Mouse (Mus musculus): ENCODE measurements around the gene Glyctk. TPM values are rescaled to one million over a fixed set of nuclear protein-coding genes. Genes with fewer than 3 reads are reported as not detected.

Glyctk gene
- polyA plus RNA-seq, 1 experiment from 2014 or later = 4.5 TPM

GRCm38 (mm10) chr9:106137671-106138216 lies 20.2 kb downstream of the Glyctk start:
- Histone ChIP-seq H3K4me2 (no peak overlapping the region), H3K36me3 (replicated peaks) (no peaks in the 10 kb centered on the region), H3K9ac (no peak overlapping the region), H3K27me3 (replicated peaks) (no peaks in the 10 kb centered on the region), H3K27ac (no peak overlapping the region), H3K9me3 (no peaks in the 10 kb centered on the region), H3K4me3 (no peak overlapping the region), H3K4me1 (peaks cover 12% of the 10 kb centered on the region; the same call in 1 of the 2 replicates)
- ATAC-seq (replicated peaks) = no peak
- WGBS = 38% methylated on average over 10 of the region's 10 CpGs

GRCm38 (mm10) chr9:106130250-106130649 lies 27.7 kb downstream of the Glyctk start:
- ATAC-seq (replicated peaks) = no peak
- Histone ChIP-seq H3K4me3 (no peak overlapping the region), H3K4me2 (no peak overlapping the region), H3K9me3 (no peaks in the 10 kb centered on the region), H3K9ac (no peak overlapping the region), H3K27me3 (replicated peaks) (no peaks in the 10 kb centered on the region), H3K27ac (no peak overlapping the region), H3K4me1 (peaks cover 19% of the 10 kb centered on the region), H3K36me3 (replicated peaks) (no peaks in the 10 kb centered on the region)
- WGBS = 81% methylated on average over 7 of the region's 7 CpGs

DNA sequence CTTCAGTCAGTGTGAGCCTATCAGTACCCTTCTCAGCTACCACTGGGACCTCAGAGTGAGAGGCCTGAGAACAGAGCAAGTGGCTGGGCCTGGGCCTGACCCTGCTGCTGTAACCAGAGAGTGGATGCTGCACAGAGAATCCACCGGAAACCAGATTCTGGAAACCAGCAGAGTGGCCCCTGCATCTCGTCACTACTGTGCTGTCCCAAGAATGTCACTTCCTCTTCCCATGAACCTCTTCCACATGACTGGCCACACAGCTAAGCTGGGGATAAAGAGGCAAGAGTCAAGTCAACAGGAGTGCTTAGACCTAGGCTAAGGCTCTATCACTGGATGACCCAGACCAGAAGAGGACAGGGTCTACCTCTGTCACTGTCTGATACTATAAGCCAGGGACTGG lies 28.9 kb downstream of the Glyctk start:
- H3K27ac ChIP-seq = no peak overlapping the region

GRCm38 (mm10) chr9:106126786-106127251 lies 31.1 kb downstream of the Glyctk start:
- Histone ChIP-seq H3K9ac (peak overlapping the region; percentile 8; the same call in 1 of the 2 replicates), H3K36me3 (replicated peaks) (no peaks in the 10 kb centered on the region), H3K9me3 (no peaks in the 10 kb centered on the region), H3K27ac (peak overlapping the region; percentile 83), H3K4me1 (peaks cover 19% of the 10 kb centered on the region), H3K4me3 (no peak overlapping the region), H3K27me3 (replicated peaks) (no peaks in the 10 kb centered on the region), H3K4me2 (peak overlapping the region; percentile 8; the same call in 1 of the 2 replicates)
- WGBS = 0% methylated on average over 2 of the region's 2 CpGs
- ATAC-seq (replicated peaks) = peak; percentile 93

More for the DNA sequence above, 28.9 kb downstream of the Glyctk start:
- Histone ChIP-seq H3K36me3 (replicated peaks) (no peaks in the 10 kb centered on the region), H3K27me3 (replicated peaks) (no peaks in the 10 kb centered on the region), H3K9me3 (no peaks in the 10 kb centered on the region), H3K4me3 (no peak overlapping the region), H3K4me1 (peaks cover 19% of the 10 kb centered on the region), H3K4me2 (no peak overlapping the region), H3K9ac (no peak overlapping the region)
- 84% methylated on average over 2 of the region's 2 CpGs for WGBS
- ATAC-seq (replicated peaks) = no peak

DNA sequence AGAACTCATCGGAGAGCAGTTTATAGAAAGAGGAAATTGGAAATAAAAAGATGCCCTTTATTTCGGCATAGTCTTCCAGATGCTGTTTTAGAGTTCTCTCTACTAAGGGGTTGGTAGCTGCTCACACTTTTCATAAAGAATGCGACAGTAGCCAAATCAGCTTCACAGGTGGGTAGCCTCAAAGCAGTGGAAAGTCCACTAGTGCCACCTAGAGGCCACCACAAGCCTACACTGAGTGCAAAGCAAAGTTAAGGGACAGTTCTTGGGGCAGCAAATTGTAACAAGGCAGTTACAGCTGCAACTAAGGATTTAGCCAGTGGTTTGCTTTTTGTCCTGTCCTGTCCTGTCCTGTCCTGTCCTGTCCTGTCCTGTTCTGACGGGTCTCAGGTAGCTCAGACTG lies 34.3 kb downstream of the Glyctk start:
- Histone ChIP-seq H3K36me3 (replicated peaks) (no peaks in the 10 kb centered on the region), H3K27ac (no peak overlapping the region), H3K9ac (no peak overlapping the region), H3K27me3 (replicated peaks) (no peaks in the 10 kb centered on the region), H3K4me3 (no peak overlapping the region), H3K4me1 (peaks cover 23% of the 10 kb centered on the region), H3K4me2 (no peak overlapping the region), H3K9me3 (no peaks in the 10 kb centered on the region)
- WGBS = 49% methylated on average over 4 of the region's 4 CpGs
- ATAC-seq (replicated peaks) = no peak

DNA sequence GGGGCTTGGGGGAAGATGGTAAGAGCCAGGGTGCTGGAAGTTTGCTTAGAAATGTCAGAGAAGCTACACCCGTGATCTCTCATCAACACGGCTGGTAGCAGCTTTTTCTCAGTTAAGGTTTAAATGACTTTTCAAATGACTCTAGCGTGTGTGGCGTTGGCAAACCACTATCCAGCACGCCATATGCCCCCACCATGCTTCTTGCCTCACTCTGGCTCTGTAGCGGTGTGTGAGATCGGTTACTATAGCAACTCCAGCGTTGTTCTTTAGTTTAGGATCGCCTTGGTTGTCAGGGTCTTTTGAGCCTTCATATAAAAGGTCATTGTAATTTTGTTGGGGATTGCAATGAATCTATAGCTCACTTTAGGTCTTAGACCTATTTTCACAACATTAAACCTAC lies 38.9 kb downstream of the Glyctk start:
- WGBS = 41% methylated on average over 9 of the region's 9 CpGs
- peaks cover 9% of the 10 kb centered on the region for H3K4me1 ChIP-seq
- H3K27me3 ChIP-seq (replicated peaks) = 0 out of 2 replicates have a peak, but pooled peaks cover 4% of the 10 kb centered on the region
- no peak overlapping the region for H3K4me2 ChIP-seq
- H3K9me3 ChIP-seq = no peaks in the 10 kb centered on the region
- no peak overlapping the region for H3K27ac ChIP-seq
- no peaks in the 10 kb centered on the region for H3K36me3 ChIP-seq (replicated peaks)
- no peak for ATAC-seq (replicated peaks)
- no peak overlapping the region for H3K4me3 ChIP-seq
- H3K9ac ChIP-seq = no peak overlapping the region

GRCm38 (mm10) chr9:106115801-106116424 lies 42.0 kb downstream of the Glyctk start:
- Histone ChIP-seq H3K36me3 (replicated peaks) (no peaks in the 10 kb centered on the region), H3K27me3 (replicated peaks) (0 out of 2 replicates have a peak, but pooled peaks cover 5% of the 10 kb centered on the region), H3K4me2 (peak overlapping the region; percentile 42), H3K9me3 (no peaks in the 10 kb centered on the region), H3K4me3 (0 out of 2 replicates have a peak overlapping the region, but pooled peaks have one; percentile 9), H3K4me1 (peaks cover 13% of the 10 kb centered on the region), H3K9ac (no peak overlapping the region), H3K27ac (peak overlapping the region; percentile 60)
- 22% methylated on average over 13 of the region's 13 CpGs for WGBS
- ATAC-seq (replicated peaks) = peak; percentile 81

GRCm38 (mm10) chr9:106112770-106113423 lies 45.0 kb downstream of the Glyctk start:
- H3K36me3 ChIP-seq (replicated peaks) = no peaks in the 10 kb centered on the region
- no peak overlapping the region for H3K4me2 ChIP-seq
- peak; percentile 33; the same call in 1 of the 2 replicates for ATAC-seq (replicated peaks)
- 0 out of 2 replicates have a peak, but pooled peaks cover 5% of the 10 kb centered on the region for H3K27me3 ChIP-seq (replicated peaks)
- WGBS = 30% methylated on average over 10 of the region's 10 CpGs
- H3K9me3 ChIP-seq = no peaks in the 10 kb centered on the region
- no peak overlapping the region for H3K9ac ChIP-seq
- no peak overlapping the region for H3K4me3 ChIP-seq
- peaks cover 9% of the 10 kb centered on the region for H3K4me1 ChIP-seq
- H3K27ac ChIP-seq = peak overlapping the region; percentile 69

- Histone ChIP-seq H3K9me3 (no peaks in the 10 kb centered on the region), H3K36me3 (replicated peaks) (no peaks in the 10 kb centered on the region), H3K27ac (no peak overlapping the region), H3K4me1 (no peaks in the 10 kb centered on the region), H3K27me3 (replicated peaks) (no peaks in the 10 kb centered on the region), H3K4me2 (no peak overlapping the region), H3K4me3 (no peak overlapping the region), H3K9ac (no peak overlapping the region)
- ATAC-seq (replicated peaks) = no peak
- WGBS = 87% methylated on average over 9 of the region's 9 CpGs
These were observed 51.7 kb downstream of the Glyctk start for GRCm38 (mm10) chr9:106106241-106106640.

DNA sequence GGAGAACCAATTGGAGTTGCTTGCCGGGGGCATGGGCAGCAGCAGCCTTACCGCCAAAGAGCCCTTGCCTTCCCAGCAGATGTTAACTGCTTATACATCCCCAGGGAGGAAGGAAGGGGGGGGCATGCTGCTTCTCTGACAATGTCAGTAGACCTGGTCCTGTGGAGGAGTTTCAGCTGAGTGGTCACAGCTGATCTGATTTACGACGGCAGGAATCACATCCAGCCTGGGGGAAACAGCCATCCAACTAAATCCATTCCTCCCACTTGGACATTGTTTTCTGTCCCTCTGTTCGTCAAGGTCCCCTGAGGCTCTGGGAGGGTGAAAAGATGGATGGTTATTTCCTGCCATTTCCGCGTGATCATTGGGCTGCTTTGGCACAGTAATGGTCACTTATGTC lies 53.5 kb downstream of the Glyctk start:
- H3K9me3 ChIP-seq = no peaks in the 10 kb centered on the region
- H3K4me1 ChIP-seq = peaks cover 11% of the 10 kb centered on the region
- no peak overlapping the region for H3K9ac ChIP-seq
- H3K27me3 ChIP-seq (replicated peaks) = no peaks in the 10 kb centered on the region
- H3K36me3 ChIP-seq (replicated peaks) = no peaks in the 10 kb centered on the region
- no peak overlapping the region for H3K27ac ChIP-seq
- H3K4me2 ChIP-seq = no peak overlapping the region
- WGBS = 82% methylated on average over 7 of the region's 7 CpGs
- H3K4me3 ChIP-seq = no peak overlapping the region
- no peak for ATAC-seq (replicated peaks)
